Mouse (Mus musculus): ENCODE data around the gene Ddost.
"Not testable (repeated sequence)": the region's sequence is repeated elsewhere in the genome, so short reads cannot be mapped to it uniquely, and the experiment has no call there.

Gene Ddost

GRCm38 (mm10) chr4:138311595-138311994, 7.1 kb downstream of the Ddost start:
- DNase-seq (ENCODE audit: low spot score) = no peak

- DNase-seq (ENCODE audit: low spot score) = no peak
Observed at GRCm38 (mm10) chr4:138312105-138312504, 7.6 kb downstream of the Ddost start.

- no peak for DNase-seq (ENCODE audit: low spot score)
Observed at GRCm38 (mm10) chr4:138313021-138313420, 8.5 kb downstream of the Ddost start.

GRCm38 (mm10) chr4:138313795-138314194, 9.3 kb downstream of the Ddost start:
- DNase-seq (ENCODE audit: low spot score) = no peak

GRCm38 (mm10) chr4:138315781-138316180, 11.3 kb downstream of the Ddost start:
- no peak for DNase-seq (ENCODE audit: low spot score)

- DNase-seq (ENCODE audit: low spot score) = no peak
Observed at GRCm38 (mm10) chr4:138316369-138316768, 11.8 kb downstream of the Ddost start.

GRCm38 (mm10) chr4:138318509-138319266, 14.2 kb downstream of the Ddost start:
- peak; percentile 35 for DNase-seq (ENCODE audit: low spot score)

- peak; percentile 74 for DNase-seq (ENCODE audit: low spot score)
Observed at GRCm38 (mm10) chr4:138319508-138319907, 15.0 kb downstream of the Ddost start.

GRCm38 (mm10) chr4:138320711-138321110, 16.2 kb downstream of the Ddost start:
- DNase-seq (ENCODE audit: low spot score) = no peak

- no peak for DNase-seq (ENCODE audit: low spot score)
Observed at GRCm38 (mm10) chr4:138321488-138321887, 17.0 kb downstream of the Ddost start.

GRCm38 (mm10) chr4:138322692-138323091, 18.2 kb downstream of the Ddost start:
- no peak for DNase-seq (ENCODE audit: low spot score)

- no peak for DNase-seq (ENCODE audit: low spot score)
Observed at GRCm38 (mm10) chr4:138323753-138324152, 19.2 kb downstream of the Ddost start.

- DNase-seq (ENCODE audit: low spot score) = no peak
Observed at GRCm38 (mm10) chr4:138324451-138324850, 19.9 kb downstream of the Ddost start.

GRCm38 (mm10) chr4:138325466-138326076, 21.0 kb downstream of the Ddost start:
- DNase-seq (ENCODE audit: low spot score) = peak; percentile 92

- peak; percentile 85 for DNase-seq (ENCODE audit: low spot score)
Observed at GRCm38 (mm10) chr4:138326077-138326695, 21.7 kb downstream of the Ddost start, which contains the start of gene Pink1. Gene Pink1 (minus strand): TSS chr4:138326307.

- DNase-seq (ENCODE audit: low spot score) = not testable (repeated sequence)
Observed at GRCm38 (mm10) chr4:138327155-138327554, 22.6 kb downstream of the Ddost start.

GRCm38 (mm10) chr4:138327891-138328470, 23.5 kb downstream of the Ddost start:
- DNase-seq (ENCODE audit: low spot score) = no peak

GRCm38 (mm10) chr4:138330264-138330671, 25.7 kb downstream of the Ddost start:
- DNase-seq (ENCODE audit: low spot score) = no peak

GRCm38 (mm10) chr4:138331647-138332046, 27.1 kb downstream of the Ddost start:
- no peak for DNase-seq (ENCODE audit: low spot score)

GRCm38 (mm10) chr4:138333135-138333534, 28.6 kb downstream of the Ddost start:
- DNase-seq (ENCODE audit: low spot score) = no peak

- no peak for DNase-seq (ENCODE audit: low spot score)
Observed at GRCm38 (mm10) chr4:138335036-138335435, 30.5 kb downstream of the Ddost start.

GRCm38 (mm10) chr4:138335648-138336047, 31.1 kb downstream of the Ddost start:
- no peak for DNase-seq (ENCODE audit: low spot score)

GRCm38 (mm10) chr4:138336876-138337275, 32.3 kb downstream of the Ddost start:
- DNase-seq (ENCODE audit: low spot score) = no peak

All from spleen, adult 12 weeks (tissue).